Mouse (Mus musculus) ES-E14 (cell line): ENCODE data around the gene Lonrf2. TPM values are rescaled to one million over a fixed set of nuclear protein-coding genes. Genes with fewer than 3 reads are reported as not detected.

Source experiments
- DNase-seq: peaks from one replicate; pipeline ENCODE4 v3.0.0-alpha.2; 2013; ENCODE audit warnings: low read depth, low spot score
- H3K27ac ChIP-seq: 2 replicates; pipeline ENCODE4 v1.5.1; 2012; ENCODE audit warnings: low read depth, mild to moderate bottlenecking, low read length, moderate library complexity, mixed read lengths; ENCODE audit not compliant: poor library complexity, insufficient read depth, severe bottlenecking
- H3K36me3 ChIP-seq: 2 replicates; pipeline ENCODE4 v1.6.1; 2012; ENCODE audit warnings: mild to moderate bottlenecking, low read length, moderate library complexity, mixed read lengths; ENCODE audit not compliant: control insufficient read depth, poor library complexity, insufficient read depth, severe bottlenecking
- H3K4me1 ChIP-seq, 2 experiments: fragments of 150-350 bp in 1 of 2; sonication (generic) in 1 of 2; 2 replicates each; pipeline ENCODE4 v1.6.1; 2012; ENCODE audit warnings: low read length in 2 of 2, mild to moderate bottlenecking in 1 of 2, mixed read lengths in 1 of 2; ENCODE audit not compliant: control insufficient read depth in 2 of 2, insufficient read depth in 2 of 2, poor library complexity in 1 of 2
- H3K4me3 ChIP-seq, 2 experiments: fragments of 150-350 bp in 1 of 2; sonication (generic) in 1 of 2; 2 replicates each; pipeline ENCODE4 v1.5.1; 2012; ENCODE audit warnings: low read length in 2 of 2, low read depth in 1 of 2, mild to moderate bottlenecking in 1 of 2, mixed read lengths in 1 of 2; ENCODE audit not compliant: insufficient read depth in 1 of 2, poor library complexity in 1 of 2, severe bottlenecking in 1 of 2
- H3K9ac ChIP-seq: 2 replicates; pipeline ENCODE4 v1.6.1; 2012; ENCODE audit warnings: low read depth, mild to moderate bottlenecking, low read length, mixed read lengths; ENCODE audit not compliant: poor library complexity, insufficient read depth, severe bottlenecking
- H3K9me3 ChIP-seq: fragments of 150-350 bp; sonication (generic); 2 replicates; pipeline ENCODE4 v1.6.1; 2012; ENCODE audit warnings: low read depth, mild to moderate bottlenecking, low read length; ENCODE audit not compliant: control insufficient read depth, insufficient read depth
- CHD2 ChIP-seq: IDR thresholded peaks from 2 replicates; pipeline ENCODE4 v1.6.1; 2014; ENCODE audit warnings: mild to moderate bottlenecking, low read depth, low read length, inconsistent platforms
- HCFC1 ChIP-seq: IDR thresholded peaks from 2 replicates; pipeline ENCODE4 v1.6.1; 2012; ENCODE audit warnings: low read length, inconsistent platforms, borderline replicate concordance; ENCODE audit not compliant: insufficient read depth
- MAFK ChIP-seq: IDR thresholded peaks from 2 replicates; pipeline ENCODE4 v1.6.1; 2014; ENCODE audit warnings: mild to moderate bottlenecking, low read depth, low read length, inconsistent platforms; ENCODE audit not compliant: insufficient read depth
- ZC3H11A ChIP-seq: IDR thresholded peaks from 2 replicates; pipeline ENCODE4 v1.6.1; 2012; ENCODE audit warnings: low read depth, mild to moderate bottlenecking, inconsistent platforms, low read length, borderline replicate concordance
- ZNF384 ChIP-seq: IDR thresholded peaks from 2 replicates; pipeline ENCODE4 v1.6.1; 2012; ENCODE audit warnings: low read depth, low read length, inconsistent platforms
- in situ Hi-C, 2 experiments: fragments of 600-800 bp; cut with MboI; formaldehyde crosslinking; loops; one replicate each; pipeline ENCODE4 v1.15.1; 2025; ENCODE audit warnings: low sequenced_read_pairs in 2 of 2, inconsistent platforms in 1 of 2; ENCODE audit not compliant: unreplicated experiment in 2 of 2
- total RNA-seq: library from RNA; depleted of rRNA; stranded (reverse); fragments of 300-350 nt; gene quantifications from 2 replicates; pipeline ENCODE4 v1.2.3, GENCODE M21; 2012; rRNA removed

Lonrf2 gene
- total RNA-seq, 1 experiment = 1.5 TPM

DNA sequence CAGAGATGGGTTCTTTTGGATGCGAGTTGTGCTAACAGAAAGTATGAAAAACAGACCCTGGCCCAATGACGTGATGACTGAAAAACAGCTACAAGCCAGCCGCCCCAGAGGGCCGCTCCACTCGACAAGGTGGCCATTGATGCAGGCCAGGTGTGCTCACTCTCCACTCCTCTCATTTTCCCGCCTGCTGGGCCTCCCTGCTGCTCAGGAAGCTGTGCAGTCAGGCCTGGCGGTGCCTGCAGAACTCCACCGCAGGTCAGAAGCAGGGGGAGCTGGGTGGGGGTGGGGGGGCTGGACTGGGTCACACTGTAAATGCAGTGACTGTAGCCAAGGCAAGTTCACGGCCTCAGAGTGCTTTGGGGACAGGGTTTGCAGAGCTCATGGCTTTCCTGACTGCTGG is 76.1 kb downstream of the Lonrf2 start:
- H3K9ac ChIP-seq = no peak overlapping the region
- TF ChIP-seq ZC3H11A = no peak
- no peak for TF ChIP-seq CHD2
- no peak for TF ChIP-seq MAFK
- no peak for TF ChIP-seq ZNF384
- no peak for TF ChIP-seq HCFC1
- H3K4me3 ChIP-seq = no peak overlapping the region
- H3K36me3 ChIP-seq = no peaks in the 10 kb centered on the region
- H3K27ac ChIP-seq = no peak overlapping the region
- no peak for DNase-seq
- peaks cover 0 to 2% of the 10 kb centered on the region in 2 experiments; a peak in 1 of 4 replicates for H3K4me1 ChIP-seq
- H3K9me3 ChIP-seq = no peaks in the 10 kb centered on the region
- in situ Hi-C loops = no loop called here

- Histone ChIP-seq H3K9ac (no peak overlapping the region), H3K9me3 (no peaks in the 10 kb centered on the region), H3K36me3 (no peaks in the 10 kb centered on the region), H3K4me3 (no peak overlapping the region), H3K27ac (no peak overlapping the region), H3K4me1 (peaks cover 0 to 2% of the 10 kb centered on the region in 2 experiments; a peak in 1 of 4 replicates)
- in situ Hi-C loops = no loop called here
- TF ChIP-seq HCFC1 (no peak), MAFK (no peak), ZNF384 (no peak), ZC3H11A (no peak), CHD2 (no peak)
- DNase-seq = no peak
Observed at GRCm38 (mm10) chr1:38757791-38758403, 78.6 kb downstream of the Lonrf2 start.

DNA sequence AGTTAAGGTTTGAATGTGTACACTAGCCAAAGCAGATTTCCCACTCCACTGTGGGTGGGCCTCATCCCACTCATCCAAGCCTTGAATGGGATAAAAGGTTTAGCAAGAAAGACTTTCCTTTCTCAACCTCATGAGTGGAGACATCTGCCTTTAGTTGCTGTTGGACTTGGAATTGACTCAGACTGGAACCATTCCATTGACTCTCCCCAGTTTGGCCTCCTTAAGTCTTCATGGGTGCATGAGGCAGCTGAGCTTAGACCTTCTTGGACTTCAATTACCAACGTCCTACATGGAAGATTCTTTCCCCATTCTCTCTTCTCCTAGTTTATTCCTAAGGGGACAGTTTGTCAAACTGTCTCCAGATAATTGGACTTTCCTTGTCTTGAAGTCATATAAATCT is 92.6 kb downstream of the Lonrf2 start:
- H3K4me3 ChIP-seq = no peak overlapping the region
- H3K36me3 ChIP-seq = no peaks in the 10 kb centered on the region
- in situ Hi-C loops = no loop called here
- no peak for DNase-seq
- H3K9ac ChIP-seq = no peak overlapping the region
- H3K9me3 ChIP-seq = no peaks in the 10 kb centered on the region
- no peak for TF ChIP-seq CHD2
- no peak for TF ChIP-seq ZC3H11A
- no peak for TF ChIP-seq ZNF384
- TF ChIP-seq MAFK = no peak
- TF ChIP-seq HCFC1 = no peak
- no peaks in the 10 kb centered on the region for H3K4me1 ChIP-seq
- H3K27ac ChIP-seq = no peak overlapping the region

Other genes starting within 250 kb of the Lonrf2 start
- gene Aff3, start 171.8 kb downstream of the Lonrf2 start, total RNA-seq = 1.7 and 2.6 TPM in 2 replicates
- 5.1 and 8.9 TPM in 2 replicates for gene Chst10, start 61.5 kb upstream of the Lonrf2 start, total RNA-seq
- gene Nms, start 102.4 kb upstream of the Lonrf2 start, total RNA-seq = not detected in 2 replicates
- gene Pdcl3, start 148.9 kb upstream of the Lonrf2 start, total RNA-seq = 48.8 and 80.9 TPM in 2 replicates